Mouse (Mus musculus) intestine, embryonic 16.5 days (tissue): ENCODE data around the gene Jakmip3. TPM values are rescaled to one million over a fixed set of nuclear protein-coding genes. Genes with fewer than 3 reads are reported as not detected.

Source experiments
- ATAC-seq: fragments of 200-750 bp; cut with Nextera tagmentation; 2 replicates; pipeline ENCODE4 v1.8.0; 2017; ENCODE audit warnings: moderate TSS enrichment, moderate library complexity
- H3K27ac ChIP-seq: fragments of 300-500 bp; sonication (generic); 2 replicates; pipeline ENCODE4 v1.5.1; 2014; ENCODE audit warnings: mild to moderate bottlenecking, low read length
- H3K27me3 ChIP-seq: fragments of 300-500 bp; sonication (generic); replicated peaks from 2 replicates; pipeline ENCODE4 v1.6.1; 2014; ENCODE audit warnings: low read length, control low read depth, mixed read lengths; ENCODE audit not compliant: control insufficient read depth, insufficient read depth
- H3K36me3 ChIP-seq: fragments of 300-500 bp; sonication (generic); 2 replicates; pipeline ENCODE4 v1.6.1; 2014; ENCODE audit warnings: low read length, control low read depth; ENCODE audit not compliant: control insufficient read depth, insufficient read depth
- H3K4me1 ChIP-seq: fragments of 300-500 bp; sonication (generic); 2 replicates; pipeline ENCODE4 v1.6.1; 2014; ENCODE audit warnings: low read length, control low read depth, mixed read lengths; ENCODE audit not compliant: control insufficient read depth, insufficient read depth
- H3K4me2 ChIP-seq: fragments of 300-500 bp; sonication (generic); 2 replicates; pipeline ENCODE4 v1.6.1; 2014; ENCODE audit warnings: low read depth, low read length, control low read depth
- H3K4me3 ChIP-seq: fragments of 300-500 bp; sonication (generic); 2 replicates; pipeline ENCODE4 v1.5.1; 2014; ENCODE audit warnings: mild to moderate bottlenecking, low read length
- H3K9ac ChIP-seq: fragments of 300-500 bp; sonication (generic); 2 replicates; pipeline ENCODE4 v1.6.1; 2014; ENCODE audit warnings: low read depth, low read length
- H3K9me3 ChIP-seq: fragments of 300-500 bp; sonication (generic); 2 replicates; pipeline ENCODE4 v1.6.1; 2016; ENCODE audit warnings: low read length, control low read depth; ENCODE audit not compliant: control insufficient read depth
- WGBS: fragments of 180-500 bp; shearing (Covaris S2); extraction: QIAGEN DNeasy Blood & Tissue Kit; methylation state at CpG from one replicate; pipeline ENCODE4 v1.1.7; 2014; 5-methylcytosine and 5-hydroxymethylcytosine counted together
- polyA plus RNA-seq: library from polyadenylated mRNA; unstranded; fragments of >200 nt; fragmentation: Nextera tagmentation; extraction: Ambion mirVana; gene quantifications from 2 replicates; pipeline ENCODE4 v1.2.1, GENCODE M21; 2015

Jakmip3 gene
- polyA plus RNA-seq = 0.10 and 0.15 TPM in 2 replicates

GRCm38 (mm10) chr7:138940612-138941461 is at the start of gene Jakmip3:
TSS of gene Jakmip3 (plus strand) at chr7:138940730.
- 0 out of 2 replicates have a peak, but pooled peaks have one; percentile 23 for ATAC-seq
- peak within 1 kb of the TSS; percentile 46 for H3K4me3 ChIP-seq
- WGBS = under 1% methylated on average over 74 of the region's 78 CpGs
- 0 out of 2 replicates have a peak within 1 kb of the TSS, but pooled peaks have one; percentile 5 for H3K9ac ChIP-seq
- H3K9me3 ChIP-seq = no peaks in the 10 kb centered on the region
- no peak within 1 kb of the TSS for H3K27ac ChIP-seq
- H3K36me3 ChIP-seq = no peaks in the 10 kb centered on the region
- peaks cover 4% of the 10 kb centered on the region for H3K4me1 ChIP-seq
- H3K4me2 ChIP-seq = peak within 1 kb of the TSS; percentile 71
- peaks cover 44% of the 10 kb centered on the region for H3K27me3 ChIP-seq

GRCm38 (mm10) chr7:138898122-138898521 is 42.4 kb upstream of the Jakmip3 start:
- no peaks in the 10 kb centered on the region for H3K27me3 ChIP-seq
- H3K9ac ChIP-seq = no peak overlapping the region
- no peaks in the 10 kb centered on the region for H3K9me3 ChIP-seq
- WGBS = 34% methylated on average over 2 of the region's 2 CpGs
- H3K4me2 ChIP-seq = no peak overlapping the region
- H3K27ac ChIP-seq = no peak overlapping the region
- peak; percentile 94 for ATAC-seq
- peaks cover 10% of the 10 kb centered on the region; the same call in 1 of the 2 replicates for H3K36me3 ChIP-seq
- H3K4me3 ChIP-seq = no peak overlapping the region
- H3K4me1 ChIP-seq = peaks cover 3% of the 10 kb centered on the region; the same call in 1 of the 2 replicates

- 79% methylated on average over 4 of the region's 4 CpGs for WGBS
- no peak for ATAC-seq
- H3K4me1 ChIP-seq = peaks cover 5% of the 10 kb centered on the region
Measured at GRCm38 (mm10) chr7:138898743-138899142, 41.8 kb upstream of the Jakmip3 start.

GRCm38 (mm10) chr7:138903886-138904435 is 36.6 kb upstream of the Jakmip3 start:
- no peaks in the 10 kb centered on the region for H3K36me3 ChIP-seq
- peak overlapping the region; percentile 64; the same call in 1 of the 2 replicates for H3K27ac ChIP-seq
- H3K27me3 ChIP-seq = no peaks in the 10 kb centered on the region
- H3K9me3 ChIP-seq = no peaks in the 10 kb centered on the region
- no peak for ATAC-seq
- WGBS = 41% methylated on average over 7 of the region's 7 CpGs
- H3K9ac ChIP-seq = peak overlapping the region; percentile 6; the same call in 1 of the 2 replicates
- H3K4me1 ChIP-seq = peaks cover 25% of the 10 kb centered on the region
- 0 out of 2 replicates have a peak overlapping the region, but pooled peaks have one; percentile 4 for H3K4me3 ChIP-seq
- peak overlapping the region; percentile 28; the same call in 1 of the 2 replicates for H3K4me2 ChIP-seq

More at GRCm38 (mm10) chr7:138898743-138899142, 41.8 kb upstream of the Jakmip3 start:
- Histone ChIP-seq H3K27ac (no peak overlapping the region), H3K9ac (no peak overlapping the region), H3K4me3 (no peak overlapping the region), H3K4me2 (no peak overlapping the region), H3K36me3 (peaks cover 10% of the 10 kb centered on the region; the same call in 1 of the 2 replicates), H3K27me3 (no peaks in the 10 kb centered on the region), H3K9me3 (no peaks in the 10 kb centered on the region)

- Histone ChIP-seq H3K4me3 (peak overlapping the region; percentile 32), H3K9ac (0 out of 2 replicates have a peak overlapping the region, but pooled peaks have one; percentile 30), H3K4me2 (peak overlapping the region; percentile 46), H3K27me3 (no peaks in the 10 kb centered on the region), H3K36me3 (no peaks in the 10 kb centered on the region), H3K27ac (no peak overlapping the region), H3K9me3 (no peaks in the 10 kb centered on the region), H3K4me1 (peaks cover 30% of the 10 kb centered on the region)
- 64% methylated on average over 1 of the region's 1 CpGs for WGBS
- ATAC-seq = no peak
Measured at GRCm38 (mm10) chr7:138906441-138906840, 34.1 kb upstream of the Jakmip3 start.

- Histone ChIP-seq H3K27ac (0 out of 2 replicates have a peak overlapping the region, but pooled peaks have one; percentile 37), H3K9me3 (no peaks in the 10 kb centered on the region), H3K4me1 (peaks cover 30% of the 10 kb centered on the region), H3K4me3 (peak overlapping the region; percentile 32), H3K27me3 (no peaks in the 10 kb centered on the region), H3K36me3 (no peaks in the 10 kb centered on the region), H3K9ac (peak overlapping the region; percentile 30; the same call in 1 of the 2 replicates), H3K4me2 (peak overlapping the region; percentile 46)
- WGBS = 11% methylated on average over 7 of the region's 7 CpGs
- ATAC-seq = peak; percentile 37
Measured at GRCm38 (mm10) chr7:138907043-138907442, 33.5 kb upstream of the Jakmip3 start.

- peak overlapping the region; percentile 85 for H3K4me2 ChIP-seq
- ATAC-seq = no peak
- no peaks in the 10 kb centered on the region for H3K27me3 ChIP-seq
- no peaks in the 10 kb centered on the region for H3K36me3 ChIP-seq
- peak overlapping the region; percentile 63 for H3K27ac ChIP-seq
- H3K9me3 ChIP-seq = no peaks in the 10 kb centered on the region
- 64% methylated on average over 5 of the region's 5 CpGs for WGBS
- peak overlapping the region; percentile 68 for H3K4me3 ChIP-seq
- H3K9ac ChIP-seq = peak overlapping the region; percentile 85
- peaks cover 30% of the 10 kb centered on the region for H3K4me1 ChIP-seq
Measured at GRCm38 (mm10) chr7:138907976-138908375, 32.6 kb upstream of the Jakmip3 start.

- 7% methylated on average over 10 of the region's 10 CpGs for WGBS
- Histone ChIP-seq H3K4me1 (peaks cover 27% of the 10 kb centered on the region), H3K4me3 (peak overlapping the region; percentile 68), H3K27me3 (no peaks in the 10 kb centered on the region), H3K4me2 (peak overlapping the region; percentile 85), H3K9me3 (no peaks in the 10 kb centered on the region), H3K36me3 (no peaks in the 10 kb centered on the region), H3K9ac (peak overlapping the region; percentile 85), H3K27ac (peak overlapping the region; percentile 63)
- no peak for ATAC-seq
Measured at GRCm38 (mm10) chr7:138908768-138909276, 31.7 kb upstream of the Jakmip3 start.
